Mouse (Mus musculus) embryonic facial prominence, embryonic 15.5 days (tissue): ENCODE results near the gene 4933411K16Rik. TPM values are rescaled to one million over a fixed set of nuclear protein-coding genes. Genes with fewer than 3 reads are reported as not detected.
"Not testable (repeated sequence)": the region's sequence is repeated elsewhere in the genome, so short reads cannot be mapped to it uniquely, and the experiment has no call there.

ENCODE experiments used
- ATAC-seq: fragments of 200-750 bp; cut with Nextera tagmentation; 2 replicates; pipeline ENCODE4 v1.8.0; 2017; ENCODE audit warnings: low read depth, moderate TSS enrichment; ENCODE audit not compliant: insufficient number of reproducible peaks, low FRiP score, low TSS enrichment
- H3K27ac ChIP-seq: fragments of 300-500 bp; sonication (generic); replicated peaks from 2 replicates; pipeline ENCODE4 v1.5.1; 2015; ENCODE audit warnings: mild to moderate bottlenecking, inconsistent platforms
- H3K27me3 ChIP-seq: fragments of 300-500 bp; sonication (generic); 2 replicates; pipeline ENCODE4 v1.6.1; 2015; ENCODE audit warnings: inconsistent platforms
- H3K36me3 ChIP-seq: fragments of 300-500 bp; sonication (generic); 2 replicates; pipeline ENCODE4 v1.6.1; 2015; ENCODE audit warnings: mild to moderate bottlenecking, inconsistent platforms
- H3K4me1 ChIP-seq: fragments of 300-500 bp; sonication (generic); 2 replicates; pipeline ENCODE4 v1.6.1; 2015; ENCODE audit warnings: inconsistent platforms
- H3K4me2 ChIP-seq: fragments of 300-500 bp; sonication (generic); replicated peaks from 2 replicates; pipeline ENCODE4 v1.6.1; 2015; ENCODE audit warnings: mild to moderate bottlenecking, inconsistent platforms
- H3K4me3 ChIP-seq: fragments of 300-500 bp; sonication (generic); replicated peaks from 2 replicates; pipeline ENCODE4 v1.5.1; 2015; ENCODE audit warnings: mild to moderate bottlenecking, inconsistent platforms
- H3K9ac ChIP-seq: fragments of 300-500 bp; sonication (generic); 2 replicates; pipeline ENCODE4 v1.6.1; 2015; ENCODE audit warnings: inconsistent platforms
- H3K9me3 ChIP-seq: fragments of 300-500 bp; sonication (generic); replicated peaks from 2 replicates; pipeline ENCODE4 v1.6.1; 2016; ENCODE audit warnings: inconsistent platforms
- WGBS: fragments of 180-500 bp; shearing (Covaris S2); methylation state at CpG from one replicate; pipeline ENCODE4 v1.1.7; 2015; 5-methylcytosine and 5-hydroxymethylcytosine counted together
- polyA plus RNA-seq: library from polyadenylated mRNA; unstranded; fragments of >200 nt; fragmentation: Nextera tagmentation; extraction: Ambion mirVana; gene quantifications from 2 replicates; pipeline ENCODE4 v1.2.1, GENCODE M21; 2015

Gene 4933411K16Rik
- polyA plus RNA-seq, 1 experiment from 2014 or later: 0.16 TPM

GRCm38 (mm10) chr19:42080469-42080868, 28.4 kb downstream of the 4933411K16Rik start:
- no peaks in the 10 kb centered on the region for H3K9me3 ChIP-seq
- no peaks in the 10 kb centered on the region for H3K27me3 ChIP-seq
- ATAC-seq: no peak
- H3K27ac ChIP-seq: no peak overlapping the region
- H3K9ac ChIP-seq: no peak overlapping the region
- H3K4me1 ChIP-seq: peaks cover 1% of the 10 kb centered on the region
- 85% methylated on average over 11 of the region's 11 CpGs for WGBS
- H3K4me2 ChIP-seq: no peak overlapping the region
- H3K4me3 ChIP-seq: no peak overlapping the region
- peaks cover 16% of the 10 kb centered on the region for H3K36me3 ChIP-seq

DNA sequence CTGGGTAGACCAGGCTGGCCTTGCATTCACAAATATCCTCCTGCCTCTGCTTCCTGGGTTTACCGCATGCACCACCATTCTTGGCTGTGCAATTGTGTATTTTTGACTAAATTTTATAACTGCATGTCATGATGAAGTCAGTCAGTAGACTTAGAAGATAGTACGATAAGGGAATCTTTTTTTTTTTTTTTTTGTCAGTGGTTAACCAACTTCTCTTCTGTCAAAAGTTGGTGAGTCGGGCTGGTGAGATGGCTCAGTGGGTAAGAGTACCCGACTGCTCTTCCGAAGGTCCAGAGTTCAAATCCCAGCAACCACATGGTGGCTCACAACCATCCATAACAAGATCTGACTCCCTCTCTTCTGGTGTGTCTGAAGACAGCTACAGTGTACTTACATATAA, 29.6 kb downstream of the 4933411K16Rik start:
- H3K27ac ChIP-seq, H3K4me1 ChIP-seq, H3K27me3 ChIP-seq, H3K4me3 ChIP-seq, H3K4me2 ChIP-seq, H3K9ac ChIP-seq, ATAC-seq, H3K9me3 ChIP-seq, H3K36me3 ChIP-seq: not testable (repeated sequence)
- WGBS: 91% methylated on average over 5 of the region's 5 CpGs

DNA sequence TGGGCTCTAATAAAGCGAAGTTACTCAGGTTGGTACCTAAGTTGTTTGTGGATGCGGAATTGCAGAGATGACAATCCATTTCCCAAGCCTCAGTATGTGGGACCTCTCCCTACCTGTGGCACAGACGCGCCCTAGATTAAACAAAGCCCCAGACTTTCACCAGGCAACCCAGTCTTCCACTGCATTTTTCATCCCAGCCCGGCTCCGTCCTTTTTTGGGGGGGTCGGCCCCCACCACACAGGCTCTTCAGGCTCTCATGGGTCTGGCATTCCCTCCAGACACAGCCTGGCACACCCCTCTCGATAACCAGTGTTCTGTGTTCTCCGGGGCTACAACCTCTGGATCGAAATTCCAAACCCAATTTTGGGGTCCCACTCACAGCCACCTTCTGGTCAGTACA, 33.6 kb downstream of the 4933411K16Rik start:
- no peaks in the 10 kb centered on the region for H3K36me3 ChIP-seq
- H3K9me3 ChIP-seq: no peaks in the 10 kb centered on the region
- no peaks in the 10 kb centered on the region for H3K27me3 ChIP-seq
- H3K4me2 ChIP-seq: peak overlapping the region; percentile 90
- ATAC-seq: no peak
- peak overlapping the region; percentile 74 for H3K4me3 ChIP-seq
- WGBS: 5% methylated on average over 10 of the region's 10 CpGs
- peak overlapping the region; percentile 51 for H3K9ac ChIP-seq
- peaks cover 12% of the 10 kb centered on the region for H3K4me1 ChIP-seq
- H3K27ac ChIP-seq: no peak overlapping the region

DNA sequence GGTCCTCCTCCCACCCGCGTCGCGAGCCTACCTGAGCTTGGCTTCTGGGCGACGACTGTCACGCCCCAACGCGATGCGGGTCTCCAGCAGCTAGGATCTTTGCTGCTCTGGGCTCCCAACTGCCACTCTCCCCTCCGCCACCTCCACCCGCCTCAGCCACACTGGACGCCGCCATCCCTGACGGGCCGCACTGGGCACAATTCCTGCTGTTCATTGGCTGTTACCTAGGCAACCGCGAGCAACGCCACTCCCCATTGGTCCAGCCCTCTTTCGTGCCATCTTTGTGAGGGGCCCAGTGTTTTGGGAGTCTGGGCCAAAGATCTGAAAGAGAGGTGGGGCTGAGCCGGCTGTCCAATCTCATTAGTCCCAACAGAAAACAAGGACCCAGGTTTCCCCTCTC, 34.1 kb downstream of the 4933411K16Rik start, which contains the start of gene Morn4:
Gene Morn4, minus strand, starts transcription at position 192 of the 400 bp plus-strand sequence.
- Histone ChIP-seq H3K9me3 (no peaks in the 10 kb centered on the region), H3K27ac (no peak within 1 kb of the TSS), H3K9ac (peak within 1 kb of the TSS; percentile 51), H3K36me3 (no peaks in the 10 kb centered on the region), H3K4me1 (peaks cover 15% of the 10 kb centered on the region), H3K4me2 (peak within 1 kb of the TSS; percentile 90), H3K4me3 (peak within 1 kb of the TSS; percentile 74), H3K27me3 (no peaks in the 10 kb centered on the region)
- 0% methylated on average over 21 of the region's 21 CpGs for WGBS
- peak; percentile 77 for ATAC-seq

DNA sequence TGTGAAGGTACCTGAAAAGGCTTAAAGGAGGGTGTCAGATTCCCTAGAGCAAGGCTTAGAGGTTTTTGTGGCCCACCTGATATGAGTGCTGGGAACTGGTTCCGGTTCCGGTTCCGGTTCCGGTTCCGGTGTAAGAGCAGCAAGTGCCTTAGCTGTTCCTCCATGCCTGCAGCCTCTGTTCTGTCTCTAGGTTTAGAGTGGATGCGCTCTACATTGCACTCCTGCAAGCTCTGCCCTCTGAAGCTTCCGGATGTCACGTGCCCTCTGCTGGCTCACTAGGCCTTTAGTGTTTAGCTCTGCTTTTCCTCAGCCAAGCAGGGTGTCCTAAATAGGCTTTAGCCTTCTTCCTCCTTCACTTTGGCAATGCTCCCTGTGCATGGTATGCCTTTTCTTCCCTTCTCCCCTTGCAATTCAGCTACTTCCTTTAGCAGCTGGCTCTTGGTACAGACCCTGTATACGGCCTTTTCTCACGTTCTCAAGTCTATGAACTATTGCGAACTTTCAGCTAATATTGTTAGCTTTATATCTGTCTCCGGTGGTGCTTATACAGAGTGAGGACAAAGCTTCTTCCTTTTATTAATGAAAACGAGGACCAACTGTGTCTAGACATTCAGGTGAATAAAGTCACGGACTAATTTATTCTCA, 37.2 kb downstream of the 4933411K16Rik start:
- H3K36me3 ChIP-seq: 0 out of 2 replicates have a peak, but pooled peaks cover 10% of the 10 kb centered on the region
- peaks cover 25% of the 10 kb centered on the region for H3K4me1 ChIP-seq
- H3K27me3 ChIP-seq: no peaks in the 10 kb centered on the region
- ATAC-seq: no peak
- 18% methylated on average over 14 of the region's 14 CpGs for WGBS
- H3K9ac ChIP-seq: no peak overlapping the region
- peak overlapping the region; percentile 67 for H3K4me2 ChIP-seq
- no peaks in the 10 kb centered on the region for H3K9me3 ChIP-seq
- H3K27ac ChIP-seq: peak overlapping the region; percentile 92
- H3K4me3 ChIP-seq: peak overlapping the region; percentile 96

DNA sequence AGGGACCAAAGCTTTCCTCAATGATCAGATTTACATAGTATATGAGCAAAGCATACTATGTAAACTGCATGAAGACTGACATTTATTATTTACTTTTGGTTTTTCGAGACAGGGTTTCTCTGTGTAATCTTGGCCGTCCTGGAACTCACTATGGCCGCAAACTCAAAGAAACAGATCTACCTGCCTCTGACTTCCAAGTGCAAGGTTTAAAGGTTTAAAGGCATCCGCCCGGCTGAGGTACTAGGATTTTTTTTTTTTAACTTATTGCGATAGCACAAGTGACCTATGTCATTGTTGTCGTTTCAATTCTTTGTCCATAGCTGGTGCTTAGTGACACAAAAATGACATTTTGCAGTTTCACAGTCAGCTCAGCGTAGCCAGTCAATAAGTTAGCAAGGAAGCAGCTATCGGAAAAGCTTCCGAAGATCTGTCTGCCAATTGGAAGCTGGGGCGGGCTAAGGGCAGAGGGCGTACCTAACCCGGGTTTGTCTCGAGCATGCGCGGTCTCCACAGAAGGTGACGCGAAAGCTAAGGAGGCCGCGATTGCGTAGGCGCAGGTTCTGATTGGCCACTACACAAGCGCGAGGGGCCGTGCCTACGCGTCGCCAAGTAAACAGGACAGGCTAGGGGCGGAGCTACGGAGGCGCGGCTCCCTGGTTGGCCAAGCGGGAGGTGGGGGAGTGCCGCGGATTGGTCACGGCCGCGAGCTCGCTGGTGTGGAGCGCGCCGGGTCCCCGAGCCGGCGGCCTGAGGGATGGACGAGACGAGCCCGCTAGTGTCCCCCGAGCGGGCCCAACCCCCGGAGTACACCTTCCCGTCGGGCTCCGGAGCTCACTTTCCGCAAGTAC, 37.9 kb downstream of the 4933411K16Rik start, which contains the start of gene Pi4k2a:
Gene Pi4k2a, plus strand, starts transcription at position 723 of the 848 bp plus-strand sequence.
- H3K4me1 ChIP-seq: peaks cover 25% of the 10 kb centered on the region
- no peaks in the 10 kb centered on the region for H3K27me3 ChIP-seq
- under 1% methylated on average over 55 of the region's 55 CpGs for WGBS
- peak within 1 kb of the TSS; percentile 96 for H3K4me3 ChIP-seq
- H3K4me2 ChIP-seq: peak within 1 kb of the TSS; percentile 67
- H3K9ac ChIP-seq: peak within 1 kb of the TSS; percentile 93
- no peaks in the 10 kb centered on the region for H3K9me3 ChIP-seq
- peak; percentile 99 for ATAC-seq
- peak within 1 kb of the TSS; percentile 92 for H3K27ac ChIP-seq
- peaks cover 18% of the 10 kb centered on the region; the same call in 1 of the 2 replicates for H3K36me3 ChIP-seq

DNA sequence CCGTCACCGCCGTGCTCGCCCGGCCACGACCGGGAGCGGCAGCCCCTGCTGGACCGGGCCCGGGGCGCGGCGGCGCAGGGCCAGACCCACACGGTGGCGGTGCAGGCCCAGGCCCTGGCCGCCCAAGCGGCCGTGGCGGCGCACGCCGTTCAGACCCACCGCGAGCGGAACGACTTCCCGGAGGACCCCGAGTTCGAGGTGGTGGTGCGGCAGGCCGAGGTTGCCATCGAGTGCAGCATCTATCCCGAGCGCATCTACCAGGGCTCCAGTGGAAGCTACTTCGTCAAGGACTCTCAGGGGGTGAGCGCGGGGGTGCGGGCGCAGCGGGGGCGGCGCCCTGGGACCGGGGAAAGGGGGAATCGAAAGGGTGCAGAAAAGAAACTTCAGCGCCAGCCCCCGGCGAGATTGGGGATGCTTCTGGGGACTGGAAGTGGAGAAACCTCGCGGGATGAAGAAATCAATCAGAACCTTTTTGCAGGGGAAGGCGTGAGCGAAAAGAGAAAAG, 38.6 kb downstream of the 4933411K16Rik start:
- Histone ChIP-seq H3K36me3 (peaks cover 21% of the 10 kb centered on the region; the same call in 1 of the 2 replicates), H3K27ac (peak overlapping the region; percentile 92), H3K4me1 (peaks cover 22% of the 10 kb centered on the region), H3K4me2 (peak overlapping the region; percentile 67), H3K9ac (peak overlapping the region; percentile 93), H3K9me3 (no peaks in the 10 kb centered on the region), H3K4me3 (peak overlapping the region; percentile 96), H3K27me3 (no peaks in the 10 kb centered on the region)
- WGBS: under 1% methylated on average over 51 of the region's 52 CpGs
- peak; percentile 71 for ATAC-seq

DNA sequence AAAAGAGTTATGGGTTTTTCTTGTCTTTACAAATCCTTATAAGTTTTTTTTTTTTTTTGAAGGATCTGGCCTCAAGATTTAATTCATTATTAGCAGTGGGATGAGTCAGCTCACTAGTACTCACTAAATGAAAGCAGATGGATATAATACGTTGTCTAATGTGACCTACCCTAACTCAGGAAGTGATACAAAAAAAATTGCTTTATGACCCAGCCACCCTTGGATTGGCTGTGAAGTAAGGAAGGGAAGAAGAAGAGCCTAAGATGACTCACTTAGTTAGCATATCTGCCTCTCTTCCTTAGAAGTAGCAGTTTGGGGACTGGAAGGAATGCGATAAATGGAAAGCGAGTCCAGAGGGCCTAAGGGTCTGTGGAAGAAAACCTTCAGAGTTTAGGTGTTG, 47.4 kb downstream of the 4933411K16Rik start:
- peaks cover 40% of the 10 kb centered on the region for H3K36me3 ChIP-seq
- 71% methylated on average over 3 of the region's 3 CpGs for WGBS
- H3K27me3 ChIP-seq: no peaks in the 10 kb centered on the region
- no peak overlapping the region for H3K4me2 ChIP-seq
- no peak for ATAC-seq
- H3K4me3 ChIP-seq: no peak overlapping the region
- H3K9ac ChIP-seq: no peak overlapping the region
- H3K4me1 ChIP-seq: no peaks in the 10 kb centered on the region
- H3K27ac ChIP-seq: no peak overlapping the region
- no peaks in the 10 kb centered on the region for H3K9me3 ChIP-seq

Other genes starting within 250 kb of the 4933411K16Rik start
- 6.6 and 7.0 TPM in 2 replicates for gene Frat1, start 222.3 kb upstream of the 4933411K16Rik start, polyA plus RNA-seq
- 5.6 and 7.1 TPM in 2 replicates for gene Frat2, start 204.1 kb upstream of the 4933411K16Rik start, polyA plus RNA-seq
- gene Rrp12, start 156.1 kb upstream of the 4933411K16Rik start, polyA plus RNA-seq: 16.1 and 16.7 TPM in 2 replicates
- 568 and 639 TPM in 2 replicates for gene Pgam1, start 140.3 kb upstream of the 4933411K16Rik start, polyA plus RNA-seq
- 71.5 and 72.8 TPM in 2 replicates for gene Exosc1, start 118.8 kb upstream of the 4933411K16Rik start, polyA plus RNA-seq
- gene Zdhhc16, start 118.8 kb upstream of the 4933411K16Rik start, polyA plus RNA-seq: 87.2 and 92.4 TPM in 2 replicates
- gene Mms19, start 71.1 kb upstream of the 4933411K16Rik start, polyA plus RNA-seq: 35.2 and 42.0 TPM in 2 replicates
- 33.2 and 34.2 TPM in 2 replicates for gene Ubtd1, start 70.5 kb upstream of the 4933411K16Rik start, polyA plus RNA-seq
- gene Ankrd2, start 16.2 kb upstream of the 4933411K16Rik start, polyA plus RNA-seq: 1.6 and 1.9 TPM in 2 replicates
- 1.7 TPM in 2 replicates for gene Hoga1, start 6.6 kb upstream of the 4933411K16Rik start, polyA plus RNA-seq
- 29.0 and 30.0 TPM in 2 replicates for gene Morn4, start 34.1 kb downstream of the 4933411K16Rik start, polyA plus RNA-seq
- gene Pi4k2a, start 38.2 kb downstream of the 4933411K16Rik start, polyA plus RNA-seq: 27.1 and 28.0 TPM in 2 replicates
- 51.0 and 53.6 TPM in 2 replicates for gene Avpi1, start 76.8 kb downstream of the 4933411K16Rik start, polyA plus RNA-seq
- 15.2 and 20.3 TPM in 2 replicates for gene Marveld1, start 95.2 kb downstream of the 4933411K16Rik start, polyA plus RNA-seq
- gene Zfyve27, start 111.7 kb downstream of the 4933411K16Rik start, polyA plus RNA-seq: 26.2 and 28.8 TPM in 2 replicates
- 6.3 and 8.7 TPM in 2 replicates for gene Sfrp5, start 150.0 kb downstream of the 4933411K16Rik start, polyA plus RNA-seq
- gene Golga7b, start 195.3 kb downstream of the 4933411K16Rik start, polyA plus RNA-seq: 6.7 and 7.7 TPM in 2 replicates